Mouse (Mus musculus) liver, embryonic 15.5 days (tissue): ENCODE data around the gene Apopt1. TPM values are rescaled to one million over a fixed set of nuclear protein-coding genes. Genes with fewer than 3 reads are reported as not detected.

ENCODE experiments used
- ATAC-seq: fragments of 200-750 bp; cut with Nextera tagmentation; 2 replicates; pipeline ENCODE4 v1.8.0; 2017; ENCODE audit warnings: moderate number of reproducible peaks, mild to moderate bottlenecking, moderate library complexity; ENCODE audit not compliant: insufficient read depth
- H3K27ac ChIP-seq: fragments of 300-500 bp; sonication (generic); replicated peaks from 2 replicates; pipeline ENCODE4 v1.5.1; 2015; ENCODE audit warnings: mild to moderate bottlenecking, inconsistent platforms
- H3K27me3 ChIP-seq: fragments of 300-500 bp; sonication (generic); 2 replicates; pipeline ENCODE4 v1.6.1; 2015; ENCODE audit warnings: mild to moderate bottlenecking, inconsistent platforms
- H3K36me3 ChIP-seq: fragments of 300-500 bp; sonication (generic); replicated peaks from 2 replicates; pipeline ENCODE4 v1.6.1; 2015; ENCODE audit warnings: moderate library complexity, mild to moderate bottlenecking, inconsistent platforms
- H3K4me1 ChIP-seq: fragments of 300-500 bp; sonication (generic); replicated peaks from 2 replicates; pipeline ENCODE4 v1.6.1; 2015; ENCODE audit warnings: inconsistent platforms
- H3K4me2 ChIP-seq: fragments of 300-500 bp; sonication (generic); 2 replicates; pipeline ENCODE4 v1.6.1; 2015; ENCODE audit warnings: moderate library complexity, mild to moderate bottlenecking, inconsistent platforms
- H3K4me3 ChIP-seq: fragments of 300-500 bp; sonication (generic); replicated peaks from 2 replicates; pipeline ENCODE4 v1.5.1; 2015; ENCODE audit warnings: mild to moderate bottlenecking, inconsistent platforms
- H3K9ac ChIP-seq: fragments of 300-500 bp; sonication (generic); 2 replicates; pipeline ENCODE4 v1.6.1; 2015; ENCODE audit warnings: moderate library complexity, mild to moderate bottlenecking, inconsistent platforms
- H3K9me3 ChIP-seq: fragments of 300-500 bp; sonication (generic); replicated peaks from 2 replicates; pipeline ENCODE4 v1.6.1; 2016; ENCODE audit warnings: inconsistent platforms
- WGBS: fragments of 180-500 bp; shearing (Covaris S2); methylation state at CpG from one replicate; pipeline ENCODE4 v1.1.7; 2015; ENCODE audit warnings: mixed read lengths; ENCODE audit not compliant: insufficient replicate concordance; 5-methylcytosine and 5-hydroxymethylcytosine counted together
- polyA plus RNA-seq: library from polyadenylated mRNA; unstranded; fragments of >200 nt; fragmentation: Nextera tagmentation; extraction: Ambion mirVana; gene quantifications from 2 replicates; pipeline ENCODE4 v1.2.1, GENCODE M21; 2015

The Apopt1 gene
- polyA plus RNA-seq, 1 experiment from 2014 or later, result 18.1 TPM

- 77% methylated on average over 8 of the region's 8 CpGs for WGBS
- ATAC-seq, result no peak
- H3K27me3 ChIP-seq, result peaks cover under 1% of the 10 kb centered on the region; the same call in 1 of the 2 replicates
- no peak overlapping the region for H3K4me2 ChIP-seq
- no peak overlapping the region for H3K27ac ChIP-seq
- peaks cover 20% of the 10 kb centered on the region; the same call in 1 of the 2 replicates for H3K36me3 ChIP-seq
- no peaks in the 10 kb centered on the region for H3K9me3 ChIP-seq
- H3K4me1 ChIP-seq, result peaks cover 26% of the 10 kb centered on the region
- H3K9ac ChIP-seq, result no peak overlapping the region
- no peak overlapping the region for H3K4me3 ChIP-seq
Measured at GRCm38 (mm10) chr12:111681305-111681704, 31.8 kb upstream of the Apopt1 start.

GRCm38 (mm10) chr12:111682003-111682402 lies 31.1 kb upstream of the Apopt1 start:
- Histone ChIP-seq H3K4me3 (no peak overlapping the region), H3K36me3 (peaks cover 20% of the 10 kb centered on the region; the same call in 1 of the 2 replicates), H3K27ac (no peak overlapping the region), H3K9me3 (no peaks in the 10 kb centered on the region), H3K9ac (no peak overlapping the region), H3K4me1 (peaks cover 25% of the 10 kb centered on the region), H3K4me2 (no peak overlapping the region), H3K27me3 (peaks cover 5% of the 10 kb centered on the region; the same call in 1 of the 2 replicates)
- WGBS, result 70% methylated on average over 5 of the region's 5 CpGs
- ATAC-seq, result no peak

- H3K27ac ChIP-seq, result no peak overlapping the region
- H3K36me3 ChIP-seq, result peaks cover 20% of the 10 kb centered on the region; the same call in 1 of the 2 replicates
Measured at GRCm38 (mm10) chr12:111682806-111683205, 30.3 kb upstream of the Apopt1 start.

GRCm38 (mm10) chr12:111686390-111686789 lies 26.7 kb upstream of the Apopt1 start:
- peaks cover 16% of the 10 kb centered on the region for H3K27me3 ChIP-seq
- ATAC-seq, result no peak
- H3K36me3 ChIP-seq, result peaks cover 14% of the 10 kb centered on the region; the same call in 1 of the 2 replicates
- H3K27ac ChIP-seq, result no peak overlapping the region
- H3K4me1 ChIP-seq, result no peaks in the 10 kb centered on the region; the same call in 1 of the 2 replicates
- no peaks in the 10 kb centered on the region for H3K9me3 ChIP-seq
- no peak overlapping the region for H3K4me3 ChIP-seq
- H3K4me2 ChIP-seq, result no peak overlapping the region
- 64% methylated on average over 4 of the region's 4 CpGs for WGBS
- no peak overlapping the region for H3K9ac ChIP-seq

More at GRCm38 (mm10) chr12:111682806-111683205, 30.3 kb upstream of the Apopt1 start:
- no peak overlapping the region for H3K4me2 ChIP-seq
- peaks cover 17% of the 10 kb centered on the region for H3K4me1 ChIP-seq
- H3K9me3 ChIP-seq, result no peaks in the 10 kb centered on the region
- no peak for ATAC-seq
- H3K27me3 ChIP-seq, result peaks cover 12% of the 10 kb centered on the region
- H3K9ac ChIP-seq, result no peak overlapping the region
- 61% methylated on average over 5 of the region's 5 CpGs for WGBS
- no peak overlapping the region for H3K4me3 ChIP-seq

- H3K4me3 ChIP-seq, result no peak overlapping the region
- peak; percentile 23; the same call in 1 of the 2 replicates for ATAC-seq
- H3K9ac ChIP-seq, result no peak overlapping the region
- no peak overlapping the region for H3K4me2 ChIP-seq
- WGBS, result 40% methylated on average over 14 of the region's 14 CpGs
- peaks cover 16% of the 10 kb centered on the region for H3K27me3 ChIP-seq
- H3K36me3 ChIP-seq, result peaks cover 3% of the 10 kb centered on the region; the same call in 1 of the 2 replicates
- H3K27ac ChIP-seq, result no peak overlapping the region
- no peaks in the 10 kb centered on the region for H3K9me3 ChIP-seq
- peaks cover 5% of the 10 kb centered on the region; the same call in 1 of the 2 replicates for H3K4me1 ChIP-seq
Measured at GRCm38 (mm10) chr12:111687350-111688068, 25.6 kb upstream of the Apopt1 start.

GRCm38 (mm10) chr12:111688069-111688428 lies 25.0 kb upstream of the Apopt1 start:
- H3K27ac ChIP-seq, result no peak overlapping the region
- no peak for ATAC-seq
- H3K9me3 ChIP-seq, result no peaks in the 10 kb centered on the region
- H3K4me3 ChIP-seq, result no peak overlapping the region
- 29% methylated on average over 2 of the region's 2 CpGs for WGBS
- peaks cover 9% of the 10 kb centered on the region for H3K4me1 ChIP-seq
- H3K4me2 ChIP-seq, result no peak overlapping the region
- no peaks in the 10 kb centered on the region for H3K36me3 ChIP-seq
- peaks cover 16% of the 10 kb centered on the region for H3K27me3 ChIP-seq
- H3K9ac ChIP-seq, result no peak overlapping the region

GRCm38 (mm10) chr12:111689426-111689825 lies 23.6 kb upstream of the Apopt1 start:
- ATAC-seq, result no peak
- Histone ChIP-seq H3K4me3 (no peak overlapping the region), H3K4me1 (peaks cover 23% of the 10 kb centered on the region), H3K9ac (no peak overlapping the region), H3K4me2 (no peak overlapping the region), H3K36me3 (no peaks in the 10 kb centered on the region), H3K27me3 (peaks cover 16% of the 10 kb centered on the region), H3K27ac (no peak overlapping the region), H3K9me3 (no peaks in the 10 kb centered on the region)
- WGBS, result 62% methylated on average over 11 of the region's 11 CpGs

- no peak overlapping the region for H3K27ac ChIP-seq
- no peaks in the 10 kb centered on the region for H3K9me3 ChIP-seq
- H3K4me1 ChIP-seq, result peaks cover 32% of the 10 kb centered on the region
- 36% methylated on average over 5 of the region's 5 CpGs for WGBS
- ATAC-seq, result no peak
- H3K4me3 ChIP-seq, result no peak overlapping the region
- H3K9ac ChIP-seq, result no peak overlapping the region
- H3K4me2 ChIP-seq, result no peak overlapping the region
- H3K36me3 ChIP-seq, result no peaks in the 10 kb centered on the region
- H3K27me3 ChIP-seq, result peaks cover 14% of the 10 kb centered on the region
Measured at GRCm38 (mm10) chr12:111691346-111691872, 21.7 kb upstream of the Apopt1 start.

- no peak overlapping the region for H3K4me3 ChIP-seq
- WGBS, result 63% methylated on average over 5 of the region's 5 CpGs
- H3K36me3 ChIP-seq, result no peaks in the 10 kb centered on the region
- no peak overlapping the region for H3K9ac ChIP-seq
- peaks cover 3% of the 10 kb centered on the region for H3K27me3 ChIP-seq
- H3K4me1 ChIP-seq, result peaks cover 32% of the 10 kb centered on the region
- ATAC-seq, result no peak
- H3K4me2 ChIP-seq, result no peak overlapping the region
- no peak overlapping the region for H3K27ac ChIP-seq
- H3K9me3 ChIP-seq, result no peaks in the 10 kb centered on the region
Measured at GRCm38 (mm10) chr12:111692899-111693298, 20.2 kb upstream of the Apopt1 start.

- ATAC-seq, result peak; percentile 16; the same call in 1 of the 2 replicates
- WGBS, result 48% methylated on average over 18 of the region's 18 CpGs
- Histone ChIP-seq H3K4me3 (no peak overlapping the region), H3K4me1 (peaks cover 32% of the 10 kb centered on the region), H3K27ac (0 out of 2 replicates have a peak overlapping the region, but pooled peaks have one; percentile 38), H3K9me3 (no peaks in the 10 kb centered on the region), H3K9ac (no peak overlapping the region), H3K36me3 (no peaks in the 10 kb centered on the region), H3K27me3 (no peaks in the 10 kb centered on the region; the same call in none of the 2 replicates), H3K4me2 (no peak overlapping the region)
Measured at GRCm38 (mm10) chr12:111693341-111694270, 19.5 kb upstream of the Apopt1 start.
